Mouse (Mus musculus): ENCODE results near the gene Ptpro.

Ptpro gene

GRCm38 (mm10) chr6:137252194-137252886 lies at the start of gene Ptpro:
Gene Ptpro, plus strand, starts transcription at chr6:137252319.
- DNase-seq (ENCODE audit: low spot score): peak; percentile 7

GRCm38 (mm10) chr6:137202661-137203060 lies 49.5 kb upstream of the Ptpro start:
- DNase-seq (ENCODE audit: low spot score): no peak

GRCm38 (mm10) chr6:137205662-137206400 lies 46.3 kb upstream of the Ptpro start:
- no peak for DNase-seq (ENCODE audit: low spot score)

- DNase-seq (ENCODE audit: low spot score): no peak
Measured at GRCm38 (mm10) chr6:137207126-137207525, 45.0 kb upstream of the Ptpro start.

GRCm38 (mm10) chr6:137209992-137210391 lies 42.1 kb upstream of the Ptpro start:
- DNase-seq (ENCODE audit: low spot score): no peak

GRCm38 (mm10) chr6:137210991-137211390 lies 41.1 kb upstream of the Ptpro start:
- DNase-seq (ENCODE audit: low spot score): no peak

- DNase-seq (ENCODE audit: low spot score): no peak
Measured at GRCm38 (mm10) chr6:137211441-137211840, 40.7 kb upstream of the Ptpro start.

GRCm38 (mm10) chr6:137217841-137218463 lies 34.2 kb upstream of the Ptpro start:
- DNase-seq (ENCODE audit: low spot score): no peak

- DNase-seq (ENCODE audit: low spot score): no peak
Measured at GRCm38 (mm10) chr6:137252887-137253242, 746 bp downstream of the Ptpro start.

- DNase-seq (ENCODE audit: low spot score): peak; percentile 11
Measured at GRCm38 (mm10) chr6:137253415-137253814, 1.3 kb downstream of the Ptpro start.

- no peak for DNase-seq (ENCODE audit: low spot score)
Measured at GRCm38 (mm10) chr6:137261033-137261432, 8.9 kb downstream of the Ptpro start.

GRCm38 (mm10) chr6:137262087-137262486 lies 10.0 kb downstream of the Ptpro start:
- no peak for DNase-seq (ENCODE audit: low spot score)

GRCm38 (mm10) chr6:137268019-137268418 lies 15.9 kb downstream of the Ptpro start:
- no peak for DNase-seq (ENCODE audit: low spot score)

- no peak for DNase-seq (ENCODE audit: low spot score)
Measured at GRCm38 (mm10) chr6:137268592-137268991, 16.5 kb downstream of the Ptpro start.

- DNase-seq (ENCODE audit: low spot score): no peak
Measured at GRCm38 (mm10) chr6:137272513-137272912, 20.4 kb downstream of the Ptpro start.

GRCm38 (mm10) chr6:137277587-137277994 lies 25.5 kb downstream of the Ptpro start:
- DNase-seq (ENCODE audit: low spot score): no peak

- DNase-seq (ENCODE audit: low spot score): no peak
Measured at GRCm38 (mm10) chr6:137279576-137279975, 27.5 kb downstream of the Ptpro start.

GRCm38 (mm10) chr6:137281541-137282049 lies 29.5 kb downstream of the Ptpro start:
- DNase-seq (ENCODE audit: low spot score): no peak

- DNase-seq (ENCODE audit: low spot score): no peak
Measured at GRCm38 (mm10) chr6:137282050-137282449, 29.9 kb downstream of the Ptpro start.

- no peak for DNase-seq (ENCODE audit: low spot score)
Measured at GRCm38 (mm10) chr6:137286376-137286775, 34.3 kb downstream of the Ptpro start.

- DNase-seq (ENCODE audit: low spot score): no peak
Measured at GRCm38 (mm10) chr6:137287788-137288187, 35.7 kb downstream of the Ptpro start.

- no peak for DNase-seq (ENCODE audit: low spot score)
Measured at GRCm38 (mm10) chr6:137288264-137288663, 36.1 kb downstream of the Ptpro start.

- no peak for DNase-seq (ENCODE audit: low spot score)
Measured at GRCm38 (mm10) chr6:137292421-137292820, 40.3 kb downstream of the Ptpro start.
